Mouse (Mus musculus) liver, embryonic 14.5 days (tissue): ENCODE data around the gene Trmt13. TPM values are rescaled to one million over a fixed set of nuclear protein-coding genes. Genes with fewer than 3 reads are reported as not detected.

Experiments used
- ATAC-seq: fragments of 200-750 bp; cut with Nextera tagmentation; 2 replicates; pipeline ENCODE4 v1.8.0; 2017; ENCODE audit warnings: moderate number of reproducible peaks, mild to moderate bottlenecking, moderate library complexity; ENCODE audit not compliant: insufficient read depth
- DNase-seq, 3 experiments: peaks; one replicate each; pipeline ENCODE4 v3.0.0-alpha.2; 2012 to 2013; ENCODE audit warnings: low read depth in 3 of 3, low spot score in 3 of 3
- H3K27ac ChIP-seq: fragments of 300-500 bp; sonication (generic); 2 replicates; pipeline ENCODE4 v1.5.1; 2014; ENCODE audit warnings: moderate library complexity, mild to moderate bottlenecking, control low read depth, inconsistent platforms
- H3K27me3 ChIP-seq: fragments of 300-500 bp; sonication (generic); 2 replicates; pipeline ENCODE4 v1.6.1; 2014; ENCODE audit warnings: mild to moderate bottlenecking, low read length, moderate library complexity; ENCODE audit not compliant: control insufficient read depth, insufficient read depth
- H3K36me3 ChIP-seq: fragments of 300-500 bp; sonication (generic); replicated peaks from 2 replicates; pipeline ENCODE4 v1.6.1; 2014; ENCODE audit warnings: low read depth; ENCODE audit not compliant: control insufficient read depth, insufficient read depth
- H3K4me1 ChIP-seq, 2 experiments: fragments of 200-500 bp in 1 of 2; fragments of 300-500 bp in 1 of 2; sonication (generic) in 1 of 2; replicated peaks; 2 replicates each; pipeline ENCODE4 v1.6.1; 2012 to 2014; ENCODE audit warnings: antibody characterized with exemption in 1 of 2, inconsistent platforms in 1 of 2, low read length in 1 of 2; ENCODE audit not compliant: control insufficient read depth in 2 of 2, insufficient read depth in 2 of 2
- H3K4me2 ChIP-seq: fragments of 300-500 bp; sonication (generic); 2 replicates; pipeline ENCODE4 v1.6.1; 2014; ENCODE audit warnings: low read depth, mild to moderate bottlenecking, control low read depth, moderate library complexity
- H3K4me3 ChIP-seq, 2 experiments: fragments of 200-500 bp in 1 of 2; fragments of 300-500 bp in 1 of 2; sonication (generic) in 1 of 2; 2 replicates each; pipeline ENCODE4 v1.5.1; 2012 to 2014; ENCODE audit warnings: low read depth in 2 of 2, low read length in 2 of 2, mild to moderate bottlenecking in 2 of 2, control low read depth in 1 of 2, inconsistent platforms in 1 of 2, moderate library complexity in 1 of 2; ENCODE audit not compliant: insufficient read depth in 1 of 2
- H3K9ac ChIP-seq: fragments of 300-500 bp; sonication (generic); replicated peaks from 2 replicates; pipeline ENCODE4 v1.6.1; 2014; ENCODE audit warnings: mild to moderate bottlenecking, control low read depth, moderate library complexity
- H3K9me3 ChIP-seq: fragments of 300-500 bp; sonication (generic); 2 replicates; pipeline ENCODE4 v1.6.1; 2016; ENCODE audit warnings: low read length, mixed read lengths; ENCODE audit not compliant: control insufficient read depth
- CTCF ChIP-seq: IDR thresholded peaks from 2 replicates; pipeline ENCODE4 v1.5.1; 2016; ENCODE audit warnings: antibody characterized with exemption, low read depth, control low read depth
- EP300 ChIP-seq: IDR thresholded peaks from 2 replicates; pipeline ENCODE4 v1.6.1; 2016; ENCODE audit warnings: antibody characterized with exemption, low read depth
- WGBS: fragments of 180-500 bp; shearing (Covaris S2); extraction: QIAGEN DNeasy Blood & Tissue Kit; methylation state at CpG from one replicate; pipeline ENCODE4 v1.1.7; 2014; ENCODE audit not compliant: insufficient replicate concordance; 5-methylcytosine and 5-hydroxymethylcytosine counted together
- polyA plus RNA-seq, 2 experiments: library from polyadenylated mRNA; depleted of rRNA in 1 of 2; stranded (reverse) in 1 of 2; unstranded in 1 of 2; fragments of >200 nt; fragmentation: Nextera tagmentation in 1 of 2; extraction: Ambion mirVana in 1 of 2; gene quantifications; 2 replicates each; pipeline versions ENCODE4 v1.2.1 to v1.2.3; 2012 to 2014

Trmt13 gene
- polyA plus RNA-seq, 2 experiments = 7.3 to 7.8 TPM

GRCm38 (mm10) chr3:116634091-116634490 lies 19.7 kb upstream of the Trmt13 start:
- Histone ChIP-seq H3K9me3 (no peaks in the 10 kb centered on the region), H3K4me1 (no peaks in the 10 kb centered on the region), H3K27me3 (no peaks in the 10 kb centered on the region), H3K4me2 (no peak overlapping the region), H3K4me3 (no peak overlapping the region), H3K27ac (no peak overlapping the region), H3K36me3 (peaks cover 47% of the 10 kb centered on the region), H3K9ac (no peak overlapping the region)
- DNase-seq (no peak), ATAC-seq (no peak)
- no peak for TF ChIP-seq EP300
- TF ChIP-seq CTCF = no peak
- 70% methylated on average over 3 of the region's 3 CpGs for WGBS

- H3K4me1 ChIP-seq = no peaks in the 10 kb centered on the region
- H3K27ac ChIP-seq = no peak overlapping the region
- H3K4me3 ChIP-seq = no peak overlapping the region
- H3K4me2 ChIP-seq = no peak overlapping the region
- 77% methylated on average over 3 of the region's 3 CpGs for WGBS
- no peak overlapping the region for H3K9ac ChIP-seq
- ATAC-seq (no peak), DNase-seq (no peak)
- no peaks in the 10 kb centered on the region for H3K9me3 ChIP-seq
- H3K27me3 ChIP-seq = no peaks in the 10 kb centered on the region
- peaks cover 52% of the 10 kb centered on the region for H3K36me3 ChIP-seq
- TF ChIP-seq CTCF (no peak), EP300 (no peak)
Observed at GRCm38 (mm10) chr3:116632971-116633370, 18.6 kb upstream of the Trmt13 start.

GRCm38 (mm10) chr3:116631459-116631858 lies 17.1 kb upstream of the Trmt13 start:
- Histone ChIP-seq H3K27ac (no peak overlapping the region), H3K27me3 (no peaks in the 10 kb centered on the region), H3K9me3 (no peaks in the 10 kb centered on the region), H3K36me3 (peaks cover 50% of the 10 kb centered on the region), H3K4me2 (no peak overlapping the region), H3K9ac (no peak overlapping the region), H3K4me3 (no peak overlapping the region), H3K4me1 (no peaks in the 10 kb centered on the region)
- 85% methylated on average over 1 of the region's 1 CpGs for WGBS
- ATAC-seq (no peak), DNase-seq (no peak)
- TF ChIP-seq EP300 = no peak
- TF ChIP-seq CTCF = no peak

- DNase-seq (no peak), ATAC-seq (no peak)
- Histone ChIP-seq H3K9ac (no peak overlapping the region), H3K4me3 (no peak overlapping the region), H3K4me2 (no peak overlapping the region), H3K4me1 (peaks cover 6 to 7% of the 10 kb centered on the region in 2 experiments; a peak in 3 of 4 replicates), H3K27ac (no peak overlapping the region), H3K27me3 (no peaks in the 10 kb centered on the region), H3K36me3 (peaks cover 34% of the 10 kb centered on the region), H3K9me3 (no peaks in the 10 kb centered on the region)
- 89% methylated on average over 7 of the region's 7 CpGs for WGBS
- TF ChIP-seq CTCF (no peak), EP300 (no peak)
Observed at GRCm38 (mm10) chr3:116622641-116623040, 8.3 kb upstream of the Trmt13 start.

GRCm38 (mm10) chr3:116620636-116621370 lies 6.4 kb upstream of the Trmt13 start:
- Histone ChIP-seq H3K36me3 (peaks cover 40% of the 10 kb centered on the region), H3K4me3 (no peak overlapping the region), H3K9ac (peak overlapping the region; percentile 13; the same call in 1 of the 2 replicates), H3K4me2 (no peak overlapping the region), H3K9me3 (no peaks in the 10 kb centered on the region), H3K4me1 (peaks cover 7% of the 10 kb centered on the region in 2 experiments; a peak in 3 of 4 replicates), H3K27ac (peak overlapping the region; percentile 20), H3K27me3 (no peaks in the 10 kb centered on the region)
- whole genome bisulfite sequencing = 49% methylated on average over 7 of the region's 7 CpGs
- TF ChIP-seq CTCF (no peak), EP300 (no peak)
- peak; percentile 92 for ATAC-seq
- peak in 2 of 3 experiments; percentile 47 to 51 for DNase-seq
